Mouse (Mus musculus): ENCODE measurements around the gene Parvg. TPM values are rescaled to one million over a fixed set of nuclear protein-coding genes. Genes with fewer than 3 reads are reported as not detected.
"Not testable (repeated sequence)": the region's sequence is repeated elsewhere in the genome, so short reads cannot be mapped to it uniquely, and the experiment has no call there.

Parvg gene
- polyA plus RNA-seq, 1 experiment from 2014 or later, result 4.3 TPM

GRCm38 (mm10) chr15:84282206-84283085 is 41.4 kb upstream of the Parvg start:
- ATAC-seq, result no peak
- no peak overlapping the region for H3K9ac ChIP-seq (replicated peaks; ENCODE audit: low read depth)
- H3K36me3 ChIP-seq (ENCODE audit: insufficient read depth, low read length), result no peaks in the 10 kb centered on the region
- H3K4me3 ChIP-seq (ENCODE audit: low read depth, low read length), result no peak overlapping the region
- H3K4me2 ChIP-seq (replicated peaks; ENCODE audit: low read depth, low read length), result no peak overlapping the region
- no peak for DNase-seq (ENCODE audit: low spot score)
- WGBS, result 69% methylated on average over 20 of the region's 20 CpGs
- H3K27ac ChIP-seq (ENCODE audit: low read length), result no peak overlapping the region
- no peaks in the 10 kb centered on the region for H3K9me3 ChIP-seq (ENCODE audit: low read length)
- no peaks in the 10 kb centered on the region for H3K4me1 ChIP-seq (ENCODE audit: insufficient read depth, low read depth, low read length)
- H3K27me3 ChIP-seq (replicated peaks; ENCODE audit: insufficient read depth, low read length), result no peaks in the 10 kb centered on the region
- TF ChIP-seq EP300 (IDR thresholded peaks at IDR 0.05), result no peak
- no peak for TF ChIP-seq CTCF (IDR thresholded peaks at IDR 0.05)

GRCm38 (mm10) chr15:84284059-84284458 is 39.8 kb upstream of the Parvg start:
- Histone ChIP-seq H3K27ac (ENCODE audit: low read length) (no peak overlapping the region), H3K27me3 (replicated peaks; ENCODE audit: insufficient read depth, low read length) (no peaks in the 10 kb centered on the region), H3K4me2 (replicated peaks; ENCODE audit: low read depth, low read length) (no peak overlapping the region), H3K9ac (replicated peaks; ENCODE audit: low read depth) (no peak overlapping the region), H3K4me3 (ENCODE audit: low read depth, low read length) (no peak overlapping the region), H3K36me3 (ENCODE audit: insufficient read depth, low read length) (no peaks in the 10 kb centered on the region), H3K9me3 (ENCODE audit: low read length) (no peaks in the 10 kb centered on the region), H3K4me1 (ENCODE audit: insufficient read depth, low read depth, low read length) (no peaks in the 10 kb centered on the region)
- TF ChIP-seq EP300 (IDR thresholded peaks at IDR 0.05) (no peak), CTCF (IDR thresholded peaks at IDR 0.05) (peak; percentile 78)
- ATAC-seq, result no peak
- DNase-seq (ENCODE audit: low spot score), result peak; percentile 21
- WGBS, result 63% methylated on average over 5 of the region's 5 CpGs

- DNase-seq (ENCODE audit: low spot score) (no peak), ATAC-seq (no peak)
- no peaks in the 10 kb centered on the region for H3K4me1 ChIP-seq (ENCODE audit: insufficient read depth, low read depth, low read length)
- TF ChIP-seq CTCF (IDR thresholded peaks at IDR 0.05), result no peak
- no peak for TF ChIP-seq EP300 (IDR thresholded peaks at IDR 0.05)
- no peak overlapping the region for H3K4me3 ChIP-seq (ENCODE audit: low read depth, low read length)
- no peaks in the 10 kb centered on the region for H3K36me3 ChIP-seq (ENCODE audit: insufficient read depth, low read length)
- no peak overlapping the region for H3K27ac ChIP-seq (ENCODE audit: low read length)
- H3K4me2 ChIP-seq (replicated peaks; ENCODE audit: low read depth, low read length), result no peak overlapping the region
- no peaks in the 10 kb centered on the region for H3K27me3 ChIP-seq (replicated peaks; ENCODE audit: insufficient read depth, low read length)
- no peaks in the 10 kb centered on the region for H3K9me3 ChIP-seq (ENCODE audit: low read length)
- no peak overlapping the region for H3K9ac ChIP-seq (replicated peaks; ENCODE audit: low read depth)
- 79% methylated on average over 7 of the region's 7 CpGs for WGBS
Observed at GRCm38 (mm10) chr15:84285453-84285852, 38.4 kb upstream of the Parvg start.

DNA sequence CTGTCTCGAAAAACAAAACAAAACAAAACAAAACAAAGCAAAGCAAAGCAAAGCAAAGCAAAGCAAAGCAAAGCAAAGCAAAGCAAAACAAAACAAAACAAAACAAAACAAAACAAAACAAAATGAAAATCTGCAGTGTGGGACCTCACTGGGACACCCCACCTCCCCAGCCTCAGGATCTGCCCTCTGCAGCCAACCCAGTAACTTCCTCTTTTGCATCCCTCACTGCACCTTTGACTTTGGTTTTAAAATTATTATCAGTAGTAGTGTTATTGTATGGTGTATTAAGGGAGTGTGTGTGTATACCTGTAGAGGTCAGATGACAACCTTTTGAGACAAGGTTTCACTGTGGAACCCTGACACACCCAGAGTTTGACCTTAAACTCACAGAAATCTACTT is 34.9 kb upstream of the Parvg start:
- not testable (repeated sequence) for H3K9me3 ChIP-seq (ENCODE audit: low read length); H3K9ac ChIP-seq (replicated peaks; ENCODE audit: low read depth); H3K36me3 ChIP-seq (ENCODE audit: insufficient read depth, low read length); H3K27ac ChIP-seq (ENCODE audit: low read length); H3K27me3 ChIP-seq (replicated peaks; ENCODE audit: insufficient read depth, low read length); H3K4me2 ChIP-seq (replicated peaks; ENCODE audit: low read depth, low read length); H3K4me3 ChIP-seq (ENCODE audit: low read depth, low read length); DNase-seq (ENCODE audit: low spot score); ATAC-seq; H3K4me1 ChIP-seq (ENCODE audit: insufficient read depth, low read depth, low read length)
- WGBS, result 90% methylated on average over 1 of the region's 1 CpGs

- DNase-seq (ENCODE audit: low spot score) (no peak), ATAC-seq (no peak)
- Histone ChIP-seq H3K9me3 (ENCODE audit: low read length) (no peaks in the 10 kb centered on the region), H3K27me3 (replicated peaks; ENCODE audit: insufficient read depth, low read length) (no peaks in the 10 kb centered on the region), H3K4me2 (replicated peaks; ENCODE audit: low read depth, low read length) (no peak overlapping the region), H3K27ac (ENCODE audit: low read length) (no peak overlapping the region), H3K4me1 (ENCODE audit: insufficient read depth, low read depth, low read length) (no peaks in the 10 kb centered on the region), H3K9ac (replicated peaks; ENCODE audit: low read depth) (no peak overlapping the region), H3K36me3 (ENCODE audit: insufficient read depth, low read length) (no peaks in the 10 kb centered on the region), H3K4me3 (ENCODE audit: low read depth, low read length) (no peak overlapping the region)
- TF ChIP-seq EP300 (IDR thresholded peaks at IDR 0.05) (no peak), CTCF (IDR thresholded peaks at IDR 0.05) (no peak)
- WGBS, result 85% methylated on average over 5 of the region's 5 CpGs
Observed at GRCm38 (mm10) chr15:84291097-84291496, 32.7 kb upstream of the Parvg start.

DNA sequence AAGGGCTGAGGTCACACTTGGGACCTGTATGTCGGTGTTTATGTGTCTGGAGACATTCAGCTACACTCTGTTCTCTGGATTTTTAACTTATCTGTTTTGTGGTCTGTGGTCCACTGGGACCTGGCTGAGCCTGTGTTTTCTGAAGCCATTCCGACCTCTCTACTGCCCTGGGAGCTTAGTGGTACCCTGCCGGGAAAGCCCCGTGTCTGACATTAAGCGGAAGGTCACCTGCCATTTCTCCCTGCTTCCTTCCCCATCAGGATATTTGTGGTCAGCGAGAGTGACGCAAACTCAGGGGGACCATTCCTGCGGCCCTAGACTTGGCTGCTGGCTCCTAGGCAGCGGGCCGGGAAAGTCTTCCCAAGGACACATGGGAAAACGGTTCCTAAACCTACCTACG is 30.2 kb upstream of the Parvg start:
- Histone ChIP-seq H3K27ac (ENCODE audit: low read length) (no peak overlapping the region), H3K9me3 (ENCODE audit: low read length) (no peaks in the 10 kb centered on the region), H3K4me2 (replicated peaks; ENCODE audit: low read depth, low read length) (no peak overlapping the region), H3K27me3 (replicated peaks; ENCODE audit: insufficient read depth, low read length) (no peaks in the 10 kb centered on the region), H3K4me3 (ENCODE audit: low read depth, low read length) (no peak overlapping the region), H3K4me1 (ENCODE audit: insufficient read depth, low read depth, low read length) (no peaks in the 10 kb centered on the region), H3K9ac (replicated peaks; ENCODE audit: low read depth) (no peak overlapping the region), H3K36me3 (ENCODE audit: insufficient read depth, low read length) (no peaks in the 10 kb centered on the region)
- ATAC-seq (no peak), DNase-seq (ENCODE audit: low spot score) (no peak)
- WGBS, result 81% methylated on average over 12 of the region's 12 CpGs
- no peak for TF ChIP-seq CTCF (IDR thresholded peaks at IDR 0.05)
- TF ChIP-seq EP300 (IDR thresholded peaks at IDR 0.05), result no peak
